ENCODE assay signal across 7 mouse cellular contexts in the genomic region with DNA sequence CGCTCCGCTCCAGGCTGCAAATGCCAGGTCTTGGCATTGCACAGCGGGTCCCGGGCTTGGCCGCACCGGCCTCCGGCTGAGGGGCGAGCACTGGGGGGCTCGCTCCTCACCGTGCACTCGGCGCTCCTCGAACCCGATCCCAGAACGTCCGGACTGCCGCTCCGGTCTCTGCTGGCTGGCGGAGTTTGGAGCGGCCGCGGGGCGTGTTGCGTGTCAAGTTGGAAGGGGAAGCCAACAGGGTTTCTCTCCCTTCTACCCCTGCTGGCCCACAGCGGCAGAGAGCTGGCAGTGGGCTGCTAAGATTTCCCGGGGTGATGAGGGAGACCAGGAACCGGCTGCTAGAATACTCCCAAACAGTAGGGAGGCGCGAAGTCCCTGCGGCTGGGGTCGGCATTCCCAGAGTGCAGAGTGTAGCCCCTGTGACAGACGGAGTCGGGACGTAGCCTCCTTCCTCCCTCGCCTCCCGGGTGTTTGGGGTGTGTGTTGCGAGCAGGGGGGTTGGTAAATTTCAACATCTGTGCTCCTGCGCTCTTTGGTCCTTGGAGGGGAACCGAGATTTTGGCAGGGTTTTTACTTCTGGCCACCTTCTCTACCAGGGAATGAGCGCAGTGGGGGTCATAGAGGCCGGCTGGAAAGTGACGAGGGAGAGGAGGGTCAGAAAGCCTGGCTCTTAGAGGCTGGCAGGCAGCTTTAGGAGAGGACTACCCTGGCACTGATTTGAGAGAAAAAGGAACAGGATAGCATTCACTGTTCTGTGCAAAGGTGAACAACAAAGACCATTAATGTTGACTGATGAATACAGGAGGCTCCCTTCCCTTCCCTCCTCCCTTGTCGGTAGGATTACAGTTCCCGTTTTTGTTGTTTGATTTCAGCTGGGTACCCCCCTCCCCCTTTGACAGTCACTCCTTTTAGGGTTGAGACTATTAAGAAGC. TPM values are rescaled to one million over a fixed set of nuclear protein-coding genes. Genes with fewer than 3 reads are reported as not detected.
DNase-seq lines count a peak whose midpoint lies in the region; ATAC-seq and TF ChIP-seq lines count a peak whose summit lies in the region.

No protein-coding gene starts in this region.

- peak overlapping the region; percentile 85 for H3K4me2 ChIP-seq in forebrain, embryonic 12.5 days

- peak; percentile 6; the same call in 1 of the 2 replicates for TF ChIP-seq POLR2A in brain, embryonic 14.5 days (IDR thresholded peaks at IDR 0.05; ENCODE audit: borderline replicate concordance, extremely low read depth, insufficient read depth, insufficient read length, poor library complexity, severe bottlenecking)

- peak; percentile 59 for DNase-seq in Muller cell, postnatal 12 days (ENCODE audit: inconsistent ontology term)
- DNase-seq in brain, embryonic 14.5 days (ENCODE audit: low read depth), result peak; percentile 69
- peak; percentile 55 to 60 for DNase-seq in heart, postnatal 14 days
- DNase-seq in layer of hippocampus, postnatal 10 days (ENCODE audit: low spot score in 2 of 2), result peak; percentile 60 to 68
- DNase-seq in lung, postnatal 10 days, result peak; percentile 63
- DNase-seq in retina, postnatal 7 days (ENCODE audit: low read depth, low spot score), result peak; percentile 17

- no peaks in the 10 kb centered on the region; the same call in 1 of the 2 replicates for H3K27me3 ChIP-seq in forebrain, embryonic 12.5 days

- peak; percentile 5 for ATAC-seq in forebrain, embryonic 12.5 days (ENCODE audit: low FRiP score)

- under 1% methylated on average over 44 of the region's 44 CpGs for WGBS in forebrain, embryonic 12.5 days

- peak overlapping the region; percentile 93 for H3K27ac ChIP-seq in forebrain, embryonic 12.5 days

- peak overlapping the region; percentile 81 for H3K9ac ChIP-seq in forebrain, embryonic 12.5 days

- H3K9me3 ChIP-seq in forebrain, embryonic 12.5 days, result no peaks in the 10 kb centered on the region

- TF ChIP-seq CTCF in brain, embryonic 14.5 days (IDR thresholded peaks at IDR 0.05; ENCODE audit: borderline replicate concordance, extremely low read depth, insufficient read depth, insufficient read length), result 0 out of 2 replicates have a peak, but pooled peaks have one; percentile 8

- peaks cover 28% of the 10 kb centered on the region for H3K4me1 ChIP-seq in forebrain, embryonic 12.5 days

- H3K36me3 ChIP-seq in forebrain, embryonic 12.5 days (replicated peaks), result no peaks in the 10 kb centered on the region

- H3K4me3 ChIP-seq in forebrain, embryonic 12.5 days (replicated peaks), result peak overlapping the region; percentile 74

- intact Hi-C loops in heart, postnatal 14 days (cut with DNase I), result loop anchor here (5.0 kb wide), 4 partner anchors 56 to 226 kb away; no protein-coding TSS in a partner anchor

RNA-seq across cellular contexts. Expression of gene Dock4, which starts 1.0 kb away (rescaled TPM):
- polyA plus RNA-seq in brain, embryonic 14.5 days (2012; rRNA removed), result 25.8 and 29.5 TPM in 2 replicates
- 25.9 and 32.7 TPM in 2 replicates for polyA plus RNA-seq in forebrain, embryonic 12.5 days (2016; fragmentation: Nextera tagmentation; extraction: Ambion mirVana)
- 10 to 100 TPM; 16.4 to 17.2 TPM for total RNA-seq in heart, postnatal 14 days (2021)
- 100 to 1,000 TPM; 142 to 146 TPM for total RNA-seq in layer of hippocampus, postnatal 10 days (2021)

RNA-seq across cellular contexts. Expression of gene Zfp277, which starts 1.0 kb away (rescaled TPM):
- 17.7 and 18.7 TPM in 2 replicates for polyA plus RNA-seq in brain, embryonic 14.5 days (2012; rRNA removed)
- 29.7 and 29.8 TPM in 2 replicates for polyA plus RNA-seq in forebrain, embryonic 12.5 days (2016; fragmentation: Nextera tagmentation; extraction: Ambion mirVana)
- 10 to 100 TPM; 11.7 to 12.6 TPM for total RNA-seq in heart, postnatal 14 days (2021)
- total RNA-seq in layer of hippocampus, postnatal 10 days (2021), result 10 to 100 TPM; 28.1 to 29.0 TPM

Comparison
In these comparisons a context has a peak if more than half of its experiments do, and no peak if none do; other contexts are left out.
1. Peak in every context shown above with its lines: DNase-seq, ATAC-seq, H3K4me3 ChIP-seq and H3K27ac ChIP-seq.
2. DNase-seq: peak in every context shown above with its lines; median percentile 69 in brain, embryonic 14.5 days; 64 in layer of hippocampus, postnatal 10 days; 63 in lung, postnatal 10 days; 59 in Muller cell, postnatal 12 days; 58 in heart, postnatal 14 days; 17 in retina, postnatal 7 days.
3. RNA of gene Dock4, which starts 1.0 kb away (total RNA-seq): 142 to 146 TPM in layer of hippocampus, postnatal 10 days; 16.4 to 17.2 TPM in heart, postnatal 14 days; every median in the first group is over 4 times any median in the second.